Mouse (Mus musculus) stomach, postnatal 0 days (tissue): ENCODE data around the gene Mbnl1.

Experiments used
- CTCF ChIP-seq: IDR thresholded peaks from 2 replicates; pipeline ENCODE4 v1.5.1; 2016; ENCODE audit warnings: antibody characterized with exemption, low read depth, mild to moderate bottlenecking, moderate library complexity
- EP300 ChIP-seq: optimal IDR thresholded peaks from 2 replicates; pipeline ENCODE3; 2016; ENCODE audit warnings: antibody characterized with exemption

- TF ChIP-seq CTCF (peak; percentile 33; the same call in 1 of the 2 replicates), EP300 (no peak)
Observed at GRCm38 (mm10) chr3:60617643-60618042, 145.0 kb downstream of the Mbnl1 start.
